Mouse (Mus musculus) testis, adult 2 months (tissue): ENCODE data around the gene Mical3. TPM values are rescaled to one million over a fixed set of nuclear protein-coding genes. Genes with fewer than 3 reads are reported as not detected.

Experiments
- H3K27ac ChIP-seq: fragments of 200-500 bp; 2 replicates; pipeline ENCODE4 v1.5.1; 2012; ENCODE audit warnings: low read depth, low read length; ENCODE audit not compliant: control insufficient read depth, insufficient read depth
- H3K27me3 ChIP-seq: fragments of 200-500 bp; 2 replicates; pipeline ENCODE4 v1.6.1; 2012; ENCODE audit warnings: mild to moderate bottlenecking, low read length, moderate library complexity; ENCODE audit not compliant: control insufficient read depth, insufficient read depth
- H3K36me3 ChIP-seq: fragments of 200-500 bp; 2 replicates; pipeline ENCODE4 v1.6.1; 2012; ENCODE audit warnings: mild to moderate bottlenecking, low read length; ENCODE audit not compliant: control insufficient read depth, insufficient read depth
- H3K4me1 ChIP-seq: fragments of 200-500 bp; 2 replicates; pipeline ENCODE4 v1.6.1; 2012; ENCODE audit warnings: low read length; ENCODE audit not compliant: control insufficient read depth, insufficient read depth
- H3K4me3 ChIP-seq: fragments of 200-500 bp; 2 replicates; pipeline ENCODE4 v1.5.1; 2012; ENCODE audit warnings: low read depth, mild to moderate bottlenecking, low read length, moderate library complexity, mixed read lengths; ENCODE audit not compliant: control insufficient read depth
- CTCF ChIP-seq: fragments of 200-500 bp; IDR thresholded peaks from 2 replicates; pipeline ENCODE4 v1.5.1; 2012; ENCODE audit warnings: low read depth, mild to moderate bottlenecking, inconsistent platforms, low read length, moderate library complexity; ENCODE audit not compliant: control insufficient read depth, insufficient read depth, insufficient replicate concordance
- POLR2A ChIP-seq: fragments of 200-500 bp; IDR thresholded peaks from 2 replicates; pipeline ENCODE4 v1.6.1; 2012; ENCODE audit warnings: low read depth, mild to moderate bottlenecking, inconsistent platforms, low read length, moderate library complexity; ENCODE audit not compliant: control insufficient read depth
- polyA plus RNA-seq: library from polyadenylated mRNA; depleted of rRNA; stranded (reverse); fragments of >200 nt; gene quantifications from 2 replicates; pipeline ENCODE4 v1.2.3, GENCODE M21; 2012

The Mical3 gene
- polyA plus RNA-seq, 1 experiment: 199 TPM

- TF ChIP-seq CTCF (peak; percentile 36; the same call in 1 of the 2 replicates), POLR2A (no peak)
- H3K4me1 ChIP-seq: no peaks in the 10 kb centered on the region
- H3K27me3 ChIP-seq: no peaks in the 10 kb centered on the region
- no peak overlapping the region for H3K27ac ChIP-seq
- H3K36me3 ChIP-seq: no peaks in the 10 kb centered on the region
- no peak overlapping the region for H3K4me3 ChIP-seq
Measured at GRCm38 (mm10) chr6:121013750-121014149, 117.0 kb downstream of the Mical3 start.

DNA sequence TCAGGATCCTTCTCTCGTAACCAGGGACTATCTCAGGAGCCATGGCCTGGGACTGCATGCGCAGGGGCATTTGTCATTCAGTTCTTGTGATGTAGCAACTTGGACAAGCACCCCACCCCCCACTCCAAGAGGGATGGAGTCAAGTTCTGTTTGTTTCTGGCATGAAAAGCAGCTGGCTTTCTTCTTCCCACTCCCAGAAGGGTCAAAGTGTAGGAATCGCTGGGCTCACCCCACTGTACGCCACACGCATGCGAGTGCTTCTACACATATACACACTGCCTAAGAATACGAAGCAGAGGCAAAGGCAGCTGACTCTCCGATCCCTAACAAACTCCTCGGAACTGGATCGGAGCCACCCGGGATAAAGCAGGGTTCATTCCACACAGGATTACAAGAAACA lies 119.1 kb downstream of the Mical3 start:
- Histone ChIP-seq H3K4me3 (no peak overlapping the region), H3K27me3 (no peaks in the 10 kb centered on the region), H3K27ac (no peak overlapping the region), H3K36me3 (no peaks in the 10 kb centered on the region), H3K4me1 (no peaks in the 10 kb centered on the region)
- no peak for TF ChIP-seq CTCF
- no peak for TF ChIP-seq POLR2A

DNA sequence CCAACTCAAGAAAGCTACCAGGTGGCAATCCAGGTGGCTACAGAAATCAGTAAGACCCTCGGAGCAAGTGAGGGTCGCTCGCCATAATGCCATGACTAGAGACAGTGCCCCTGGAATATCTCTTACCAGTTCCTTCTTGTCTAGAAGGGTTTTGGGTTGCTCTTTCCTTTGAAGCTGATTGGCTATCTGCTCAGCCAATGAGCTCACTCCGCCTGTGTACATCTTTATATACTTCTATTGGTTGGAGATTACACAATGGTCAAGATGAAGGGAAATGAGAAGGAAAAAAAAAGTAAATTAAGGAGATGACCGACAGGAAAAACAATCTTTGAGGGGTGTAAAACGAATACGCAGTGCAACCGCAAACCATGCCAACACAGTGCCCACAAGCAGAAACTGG lies 121.1 kb downstream of the Mical3 start:
- TF ChIP-seq POLR2A (no peak), CTCF (no peak)
- Histone ChIP-seq H3K4me1 (no peaks in the 10 kb centered on the region), H3K27ac (no peak overlapping the region), H3K27me3 (no peaks in the 10 kb centered on the region), H3K4me3 (no peak overlapping the region), H3K36me3 (no peaks in the 10 kb centered on the region)

GRCm38 (mm10) chr6:121004959-121005358 lies 125.8 kb downstream of the Mical3 start:
- no peak overlapping the region for H3K4me3 ChIP-seq
- TF ChIP-seq POLR2A: no peak
- TF ChIP-seq CTCF: no peak
- no peak overlapping the region for H3K27ac ChIP-seq
- H3K4me1 ChIP-seq: no peaks in the 10 kb centered on the region
- no peaks in the 10 kb centered on the region for H3K27me3 ChIP-seq
- H3K36me3 ChIP-seq: no peaks in the 10 kb centered on the region

- Histone ChIP-seq H3K36me3 (no peaks in the 10 kb centered on the region), H3K27ac (no peak overlapping the region), H3K4me3 (no peak overlapping the region), H3K27me3 (no peaks in the 10 kb centered on the region), H3K4me1 (no peaks in the 10 kb centered on the region)
- no peak for TF ChIP-seq CTCF
- no peak for TF ChIP-seq POLR2A
Measured at GRCm38 (mm10) chr6:121002952-121003351, 127.8 kb downstream of the Mical3 start.

DNA sequence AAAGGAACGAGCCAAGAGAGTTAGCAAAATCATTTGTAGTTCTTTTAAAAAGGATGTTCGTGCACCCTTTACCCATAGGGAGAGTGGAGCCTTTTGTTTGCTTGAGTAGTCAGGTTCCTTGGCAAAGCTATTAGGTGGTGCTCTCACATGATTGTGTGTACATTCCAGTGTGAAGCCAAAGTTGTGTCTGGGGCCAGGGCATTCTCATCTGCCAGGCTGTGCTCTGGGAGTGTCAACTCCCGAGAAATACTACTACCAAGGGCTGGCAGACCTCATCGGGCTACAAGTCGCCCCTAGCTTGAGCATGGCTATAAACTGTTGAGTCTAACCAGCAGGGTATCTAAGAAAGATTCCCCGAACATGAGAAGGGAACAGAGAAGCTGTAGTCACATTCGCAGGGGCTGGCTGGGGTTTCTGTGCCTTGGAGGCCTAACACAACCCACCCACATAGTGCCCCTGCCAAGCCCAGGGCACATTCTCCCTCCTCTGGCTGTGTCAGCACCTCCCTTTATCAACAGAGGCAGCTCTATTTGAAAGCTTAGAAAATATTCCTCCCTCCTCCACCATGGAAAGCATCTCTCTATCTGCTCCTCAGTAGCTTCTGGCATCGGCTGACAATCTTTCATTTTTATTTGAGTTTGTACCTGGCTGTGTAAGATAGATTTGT lies 130.8 kb downstream of the Mical3 start:
- H3K27me3 ChIP-seq: no peaks in the 10 kb centered on the region
- no peak for TF ChIP-seq CTCF
- no peak for TF ChIP-seq POLR2A

GRCm38 (mm10) chr6:120999087-120999486 lies 131.7 kb downstream of the Mical3 start:
- no peak overlapping the region for H3K4me3 ChIP-seq
- no peak overlapping the region for H3K27ac ChIP-seq
- no peak for TF ChIP-seq CTCF
- no peaks in the 10 kb centered on the region for H3K27me3 ChIP-seq
- no peaks in the 10 kb centered on the region for H3K36me3 ChIP-seq
- H3K4me1 ChIP-seq: no peaks in the 10 kb centered on the region

More for the DNA sequence above, 130.8 kb downstream of the Mical3 start:
- H3K27ac ChIP-seq: no peak overlapping the region
- H3K4me1 ChIP-seq: no peaks in the 10 kb centered on the region
- no peak overlapping the region for H3K4me3 ChIP-seq
- no peaks in the 10 kb centered on the region for H3K36me3 ChIP-seq
